17 mouse cellular contexts compared by ENCODE assay signal in the genomic region with DNA sequence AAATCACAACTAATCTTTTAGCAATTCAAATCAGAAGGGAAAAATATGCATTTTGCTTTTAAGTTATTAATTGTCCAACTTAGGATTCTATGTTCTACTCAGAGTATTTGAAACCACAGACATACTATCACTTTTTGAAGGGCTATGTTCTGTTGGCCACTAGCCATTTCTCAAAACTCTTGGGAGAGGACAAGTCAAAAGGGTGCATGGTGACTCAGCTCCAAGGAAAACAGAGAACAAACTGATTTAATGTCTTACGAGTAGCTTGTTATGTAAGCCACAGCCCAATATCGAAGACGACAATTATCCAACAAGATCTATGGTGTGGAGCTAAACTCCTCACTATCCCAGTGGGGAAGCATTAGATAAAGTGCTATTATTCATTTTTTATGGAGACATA.
DNase-seq lines count a peak whose midpoint lies in the region; ATAC-seq and TF ChIP-seq lines count a peak whose summit lies in the region.
"Had no signal": no experiment of that assay in that cellular context is flagged by ENCODE, and none has a peak within 500 bp of the region (broad histone marks: within the 10 kb centered on the region; RNA-seq: fewer than 3 reads in every experiment).

No protein-coding gene starts in this region.

- no peaks in the 10 kb centered on the region for H3K27me3 ChIP-seq in heart, adult 2 months (ENCODE audit: control insufficient read depth, insufficient read depth, low read length)
- H3K27me3 ChIP-seq in kidney, postnatal 0 days (ENCODE audit: insufficient read depth, low read length): no peaks in the 10 kb centered on the region
- no peaks in the 10 kb centered on the region for H3K27me3 ChIP-seq in kidney, embryonic 16.5 days (ENCODE audit: insufficient read depth, low read length)
- H3K27me3 ChIP-seq: embryonic facial prominence, embryonic 13.5 days; limb, embryonic 12.5 days; liver, embryonic 12.5 days had no signal

- no peak for TF ChIP-seq CTCF in heart, adult 2 months (IDR thresholded peaks at IDR 0.05)
- no peak for TF ChIP-seq CTCF in kidney, postnatal 0 days (IDR thresholded peaks at IDR 0.05; ENCODE audit: low read depth)

- peak; percentile 47 to 77 for DNase-seq in adrenal gland, adult (ENCODE audit: inconsistent age in 2 of 2, low spot score in 1 of 2)
- DNase-seq in adrenal gland, postnatal 25 days: no peak
- DNase-seq in heart, adult 8-10 months (ENCODE audit: low spot score): peak; percentile 34
- no peak for DNase-seq in heart, adult 2 months
- DNase-seq in kidney, postnatal 0 days (ENCODE audit: low spot score): peak; percentile 27
- DNase-seq in skeletal muscle tissue, adult 2 months (ENCODE audit: low read depth, low spot score): peak; percentile 31
- DNase-seq in layer of hippocampus, adult 9-11 months: no peak
- DNase-seq: cerebellum, postnatal 10 days; midbrain, embryonic 14.5 days; thymus, postnatal 14 days had no signal

- 58% methylated on average over 3 of the region's 3 CpGs for WGBS in heart, adult 2 months
- 54% methylated on average over 3 of the region's 3 CpGs for WGBS in kidney, postnatal 0 days
- WGBS in kidney, embryonic 16.5 days: 54% methylated on average over 3 of the region's 3 CpGs

- H3K79me2 ChIP-seq in heart, adult 2 months (replicated peaks; ENCODE audit: control insufficient read depth, insufficient read depth, low read length): no peaks in the 10 kb centered on the region

- no peak for TF ChIP-seq POLR2A in heart, adult 2 months (IDR thresholded peaks at IDR 0.05; ENCODE audit: insufficient read depth, low read depth, low read length)

- no peak overlapping the region for H3K4me3 ChIP-seq in heart, adult 2 months
- no peak overlapping the region for H3K4me3 ChIP-seq in kidney, postnatal 0 days (replicated peaks; ENCODE audit: low read depth, low read length)
- H3K4me3 ChIP-seq in kidney, embryonic 16.5 days (ENCODE audit: low read length): no peak overlapping the region
- H3K4me3 ChIP-seq: embryonic facial prominence, embryonic 13.5 days; limb, embryonic 12.5 days; liver, embryonic 12.5 days had no signal

- ATAC-seq in kidney, postnatal 0 days (replicated peaks; ENCODE audit: low FRiP score, low read depth): no peak
- no peak for ATAC-seq in kidney, embryonic 16.5 days (ENCODE audit: low FRiP score, low TSS enrichment)
- ATAC-seq: forebrain, embryonic 14.5 days; liver, embryonic 12.5 days had no signal

- no peak overlapping the region for H3K9ac ChIP-seq in heart, adult 2 months (ENCODE audit: low read depth, low read length)
- H3K9ac ChIP-seq in kidney, postnatal 0 days (ENCODE audit: low read depth, low read length): no peak overlapping the region
- H3K9ac ChIP-seq in kidney, embryonic 16.5 days (replicated peaks; ENCODE audit: low read length): no peak overlapping the region
- H3K9ac ChIP-seq: embryonic facial prominence, embryonic 13.5 days; hindbrain, embryonic 14.5 days; limb, embryonic 12.5 days; liver, embryonic 12.5 days; lung, embryonic 14.5 days had no signal

- H3K36me3 ChIP-seq in heart, adult 2 months (ENCODE audit: control insufficient read depth, insufficient read depth, low read length): no peaks in the 10 kb centered on the region
- no peaks in the 10 kb centered on the region for H3K36me3 ChIP-seq in kidney, postnatal 0 days (ENCODE audit: insufficient read depth, low read length)
- no peaks in the 10 kb centered on the region for H3K36me3 ChIP-seq in kidney, embryonic 16.5 days (ENCODE audit: insufficient read depth, low read length)
- H3K36me3 ChIP-seq: embryonic facial prominence, embryonic 13.5 days; limb, embryonic 12.5 days; liver, embryonic 12.5 days had no signal

- H3K4me1 ChIP-seq in heart, adult 2 months (ENCODE audit: control insufficient read depth, insufficient read depth, low read length): no peaks in the 10 kb centered on the region
- H3K4me1 ChIP-seq in kidney, postnatal 0 days (replicated peaks; ENCODE audit: insufficient read depth, low read length): no peaks in the 10 kb centered on the region
- H3K4me1 ChIP-seq in kidney, embryonic 16.5 days (ENCODE audit: insufficient read depth, low read length): no peaks in the 10 kb centered on the region
- H3K4me1 ChIP-seq: embryonic facial prominence, embryonic 13.5 days; liver, embryonic 12.5 days had no signal

- intact Hi-C loops in heart, adult 2 months (cut with DNase I): no loop called here

- no peak overlapping the region for H3K27ac ChIP-seq in heart, adult 2 months
- no peak overlapping the region for H3K27ac ChIP-seq in kidney, postnatal 0 days
- no peak overlapping the region for H3K27ac ChIP-seq in kidney, embryonic 16.5 days (ENCODE audit: low read length)
- H3K27ac ChIP-seq: embryonic facial prominence, embryonic 13.5 days; hindbrain, embryonic 14.5 days; limb, embryonic 12.5 days; liver, embryonic 12.5 days had no signal

- H3K4me2 ChIP-seq in kidney, postnatal 0 days (ENCODE audit: low read length): no peak overlapping the region
- no peak overlapping the region for H3K4me2 ChIP-seq in kidney, embryonic 16.5 days (replicated peaks; ENCODE audit: low read depth, low read length)
- H3K4me2 ChIP-seq: embryonic facial prominence, embryonic 13.5 days; hindbrain, embryonic 14.5 days; limb, embryonic 12.5 days; liver, embryonic 12.5 days; lung, embryonic 14.5 days had no signal

- no peaks in the 10 kb centered on the region for H3K9me3 ChIP-seq in kidney, postnatal 0 days (replicated peaks; ENCODE audit: low read length)
- H3K9me3 ChIP-seq in kidney, embryonic 16.5 days (ENCODE audit: low read length): no peaks in the 10 kb centered on the region
- H3K9me3 ChIP-seq: embryonic facial prominence, embryonic 13.5 days; limb, embryonic 12.5 days; liver, embryonic 12.5 days had no signal

- TF ChIP-seq EP300 in heart, adult 2 months (IDR thresholded peaks at IDR 0.05; ENCODE audit: insufficient read depth, low read depth, low read length): no peak

Comparison
In these comparisons a context has a peak if more than half of its experiments do, and no peak if none do; other contexts are left out.
1. DNase-seq: peak in adrenal gland, adult (2 of 2), heart, adult 8-10 months (single experiment), kidney, postnatal 0 days (single experiment) and skeletal muscle tissue, adult 2 months (single experiment); none in adrenal gland, postnatal 25 days (single experiment), heart, adult 2 months (0 of 2) and layer of hippocampus, adult 9-11 months (single experiment).